Mouse (Mus musculus) MEL (cell line): ENCODE measurements around the gene Atxn2. TPM values are rescaled to one million over a fixed set of nuclear protein-coding genes. Genes with fewer than 3 reads are reported as not detected.
A peak's percentile ranks its signal among the peaks of the same experiment; 100 is the strongest.

Experiments
- DNase-seq: peaks from one replicate; pipeline ENCODE4 v3.0.0; 2011; ENCODE audit warnings: low read depth, low spot score
- H3K27ac ChIP-seq: 2 replicates; pipeline ENCODE4 v1.5.1; 2012; ENCODE audit warnings: low read depth, mild to moderate bottlenecking, control low read depth, low read length, moderate library complexity; ENCODE audit not compliant: control insufficient read depth
- H3K27me3 ChIP-seq, 2 experiments: fragments of 150-350 bp in 1 of 2; sonication (generic) in 1 of 2; 2 replicates each; pipeline ENCODE4 v1.6.1; 2012; ENCODE audit warnings: low read length in 2 of 2, mild to moderate bottlenecking in 2 of 2, improper control_type of control experiment in 1 of 2, moderate library complexity in 1 of 2; ENCODE audit not compliant: insufficient read depth in 2 of 2, control insufficient read depth in 1 of 2
- H3K36me3 ChIP-seq, 2 experiments: 2 replicates each; pipeline ENCODE4 v1.6.1; 2012 to 2014; ENCODE audit warnings: low read length in 2 of 2, improper control_type of control experiment in 1 of 2, inconsistent platforms in 1 of 2, mild to moderate bottlenecking in 1 of 2; ENCODE audit not compliant: insufficient read depth in 2 of 2, control insufficient read depth in 1 of 2
- H3K4me1 ChIP-seq, 2 experiments: fragments of 150-350 bp in 1 of 2; sonication (generic) in 1 of 2; 2 replicates each; pipeline ENCODE4 v1.6.1; 2012; ENCODE audit warnings: low read length in 2 of 2, improper control_type of control experiment in 1 of 2, mild to moderate bottlenecking in 1 of 2; ENCODE audit not compliant: insufficient read depth in 2 of 2, control insufficient read depth in 1 of 2
- H3K4me3 ChIP-seq, 2 experiments: fragments of 150-350 bp in 1 of 2; sonication (generic) in 1 of 2; 2 replicates each; pipeline ENCODE4 v1.5.1; 2012; ENCODE audit warnings: low read depth in 2 of 2, low read length in 2 of 2, mild to moderate bottlenecking in 2 of 2, moderate library complexity in 2 of 2, control low read depth in 1 of 2, improper control_type of control experiment in 1 of 2; ENCODE audit not compliant: control insufficient read depth in 1 of 2, insufficient read depth in 1 of 2
- H3K79me2 ChIP-seq: 2 replicates; pipeline ENCODE4 v1.6.1; 2012; ENCODE audit warnings: mild to moderate bottlenecking, low read length, moderate library complexity; ENCODE audit not compliant: control insufficient read depth, poor library complexity, insufficient read depth
- H3K9ac ChIP-seq: 2 replicates; pipeline ENCODE4 v1.6.1; 2012; ENCODE audit warnings: low read depth, mild to moderate bottlenecking, control low read depth, low read length, moderate library complexity; ENCODE audit not compliant: control insufficient read depth, poor library complexity, severe bottlenecking
- H3K9me3 ChIP-seq: fragments of 150-350 bp; sonication (generic); replicated peaks from 2 replicates; pipeline ENCODE4 v1.6.1; 2012; ENCODE audit warnings: mild to moderate bottlenecking, low read length, improper control_type of control experiment, moderate library complexity; ENCODE audit not compliant: insufficient read depth
- CHD1 ChIP-seq: IDR thresholded peaks from 2 replicates; pipeline ENCODE4 v1.6.1; 2012; ENCODE audit warnings: low read depth, mild to moderate bottlenecking, inconsistent platforms, low read length, improper control_type of control experiment
- CHD2 ChIP-seq: IDR thresholded peaks from 2 replicates; pipeline ENCODE4 v1.6.1; 2011; ENCODE audit warnings: low read length, improper control_type of control experiment
- E2F4 ChIP-seq: IDR thresholded peaks from 2 replicates; pipeline ENCODE4 v1.6.1; 2011; ENCODE audit warnings: low read depth, low read length, improper control_type of control experiment, borderline replicate concordance
- ELF1 ChIP-seq: IDR thresholded peaks from 2 replicates; pipeline ENCODE4 v1.6.1; 2014; ENCODE audit warnings: low read depth, mild to moderate bottlenecking, inconsistent platforms, low read length, improper control_type of control experiment, moderate library complexity
- ETS1 ChIP-seq: IDR thresholded peaks from 2 replicates; pipeline ENCODE4 v1.6.1; 2012; ENCODE audit warnings: low read depth, mild to moderate bottlenecking, inconsistent platforms, low read length, improper control_type of control experiment, moderate library complexity
- GABPA ChIP-seq: IDR thresholded peaks from 2 replicates; pipeline ENCODE4 v1.6.1; 2012; ENCODE audit warnings: low read depth, mild to moderate bottlenecking, inconsistent platforms, low read length, improper control_type of control experiment, moderate library complexity
- KAT2A ChIP-seq: conservative IDR thresholded peaks from 2 replicates; pipeline ENCODE4 v1.6.1; 2012; ENCODE audit warnings: low read depth, low read length, improper control_type of control experiment, inconsistent platforms
- MAX ChIP-seq: IDR thresholded peaks from 2 replicates; pipeline ENCODE4 v1.6.1; 2011; ENCODE audit warnings: low read length, improper control_type of control experiment
- MEF2A ChIP-seq: IDR thresholded peaks from 2 replicates; pipeline ENCODE4 v1.6.1; 2014; ENCODE audit warnings: low read depth, mild to moderate bottlenecking, inconsistent platforms, low read length, improper control_type of control experiment; ENCODE audit not compliant: poor library complexity, insufficient replicate concordance, severe bottlenecking; ENCODE audit errors: extremely low read depth
- MXI1 ChIP-seq: IDR thresholded peaks from 2 replicates; pipeline ENCODE4 v1.6.1; 2011; ENCODE audit warnings: mild to moderate bottlenecking, low read depth, low read length, improper control_type of control experiment
- NELFE ChIP-seq: IDR thresholded peaks from 2 replicates; pipeline ENCODE4 v1.6.1; 2011; ENCODE audit warnings: low read depth, low read length, improper control_type of control experiment
- POLR2AphosphoS5 ChIP-seq: IDR thresholded peaks from 2 replicates; pipeline ENCODE4 v1.6.1; 2012; ENCODE audit warnings: low read depth, borderline replicate concordance, mild to moderate bottlenecking, inconsistent platforms, low read length, moderate library complexity, mixed read lengths
- RAD21 ChIP-seq: IDR thresholded peaks from 2 replicates; pipeline ENCODE4 v1.6.1; 2011; ENCODE audit warnings: mild to moderate bottlenecking, low read depth, low read length, improper control_type of control experiment
- SIN3A ChIP-seq: IDR thresholded peaks from 2 replicates; pipeline ENCODE4 v1.6.1; 2012; ENCODE audit warnings: low read length, improper control_type of control experiment, inconsistent platforms
- SMC3 ChIP-seq: IDR thresholded peaks from 2 replicates; pipeline ENCODE4 v1.6.1; 2011; ENCODE audit warnings: low read depth, low read length, improper control_type of control experiment
- USF2 ChIP-seq, 2 experiments: IDR thresholded peaks; 2 replicates each; pipeline ENCODE4 v1.6.1; 2011 to 2012; ENCODE audit warnings: improper control_type of control experiment in 2 of 2, low read length in 2 of 2, borderline replicate concordance in 1 of 2, inconsistent platforms in 1 of 2, low read depth in 1 of 2, mild to moderate bottlenecking in 1 of 2; ENCODE audit not compliant: insufficient read depth in 1 of 2
- ZNF384 ChIP-seq: IDR thresholded peaks from 2 replicates; pipeline ENCODE4 v1.6.1; 2012; ENCODE audit warnings: low read depth, mild to moderate bottlenecking, inconsistent platforms, low read length, improper control_type of control experiment
- polyA plus RNA-seq, 2 experiments: library from polyadenylated mRNA; stranded (reverse) in 1 of 2; unstranded in 1 of 2; fragments of >175 nt in 1 of 2; fragments of >200 nt in 1 of 2; gene quantifications; 2 replicates each; pipeline versions ENCODE4 v1.2.1 to v1.2.4; 2012; ENCODE audit warnings: low replicate concordance in 2 of 2, low read depth in 1 of 2; ENCODE audit not compliant: insufficient read length in 2 of 2, insufficient read depth in 1 of 2, missing spikeins in 1 of 2
- total RNA-seq: library from RNA; depleted of rRNA; stranded (reverse); fragments of 300-350 nt; gene quantifications from 2 replicates; pipeline ENCODE4 v1.2.3, GENCODE M21; 2012

Atxn2 gene
- total and polyA plus RNA-seq, 3 experiments = 16.3 to 476 (median 85.4) TPM

DNA sequence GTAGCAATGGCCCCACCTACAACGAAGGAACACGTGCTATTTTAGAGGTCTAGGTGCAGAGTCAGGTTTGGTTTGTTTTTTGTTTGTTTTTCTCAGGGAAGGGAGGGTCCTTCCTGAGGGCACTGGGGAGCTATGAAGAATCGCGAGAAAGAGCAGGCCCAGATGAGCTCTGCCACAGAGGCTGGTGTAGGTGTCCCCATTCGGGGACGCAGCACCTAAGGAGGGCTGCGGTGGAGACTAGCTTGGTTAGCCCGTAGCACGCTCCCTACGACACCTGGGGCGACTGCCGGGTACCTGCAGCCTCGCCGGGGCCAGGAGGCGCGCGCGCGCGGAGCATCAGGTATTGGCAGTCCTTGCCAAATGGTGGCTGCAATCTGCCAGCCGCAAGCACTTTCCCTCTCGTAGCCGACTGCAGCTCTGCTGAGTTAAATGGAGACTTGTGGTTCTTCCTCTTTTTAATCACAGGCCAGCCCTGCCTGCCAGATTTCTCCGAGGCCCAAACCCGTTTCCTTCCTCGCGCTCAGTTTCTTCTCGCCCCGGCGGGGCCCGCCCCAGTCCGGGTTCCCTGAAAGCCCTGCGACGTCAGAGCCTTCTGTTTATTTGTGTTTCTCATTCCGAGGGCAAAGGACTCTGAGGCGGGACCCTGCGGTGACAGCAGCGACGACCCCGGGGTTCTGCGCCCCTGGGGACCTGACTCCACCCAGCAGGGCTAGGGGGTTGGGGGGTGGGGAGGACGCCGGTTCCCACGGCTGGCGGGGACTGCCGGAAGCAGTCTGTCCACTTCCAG lies 127.4 kb downstream of the Atxn2 start (continued):
- TF ChIP-seq ELF1 (no peak), CHD2 (peak; percentile 58), E2F4 (no peak), SIN3A (no peak; the same call in 1 of the 2 replicates)

DNA sequence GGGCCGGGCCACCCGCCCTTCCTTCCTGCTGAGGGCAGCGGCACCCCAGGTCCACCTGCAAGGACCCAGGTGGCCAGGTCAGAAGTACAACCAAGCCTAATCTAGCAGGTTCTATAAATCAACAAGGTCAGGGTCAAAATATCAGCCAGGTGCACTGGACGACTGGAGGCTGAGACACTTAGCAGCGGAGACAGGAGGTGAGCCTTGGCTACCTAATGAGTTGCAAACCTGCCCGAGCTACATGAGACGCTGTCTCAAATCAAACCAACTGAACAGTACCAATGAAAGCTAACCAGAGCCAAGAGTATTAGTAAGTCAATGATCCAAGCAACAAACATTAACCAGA lies 128.0 kb downstream of the Atxn2 start:
- H3K27ac ChIP-seq = no peak overlapping the region
- H3K4me1 ChIP-seq = peaks cover 0 to 28% of the 10 kb centered on the region in 2 experiments; a peak in 3 of 4 replicates
- H3K27me3 ChIP-seq = no peaks in the 10 kb centered on the region
- peaks cover 28% of the 10 kb centered on the region for H3K79me2 ChIP-seq
- no peak for TF ChIP-seq MAX
- TF ChIP-seq ZNF384 = no peak
- TF ChIP-seq ETS1 = no peak
- TF ChIP-seq MEF2A = no peak
- TF ChIP-seq POLR2AphosphoS5 = no peak
- TF ChIP-seq MXI1 = no peak; the same call in 1 of the 2 replicates
- no peak for TF ChIP-seq E2F4
- TF ChIP-seq SIN3A = no peak
- no peak for TF ChIP-seq SMC3
- TF ChIP-seq CHD1 = no peak
- TF ChIP-seq KAT2A = no peak
- TF ChIP-seq GABPA = no peak
- TF ChIP-seq CHD2 = no peak
- TF ChIP-seq NELFE = no peak
- no peak for TF ChIP-seq USF2 (IDR thresholded peaks at IDR 0.05; ENCODE audit: borderline replicate concordance in 1 of 2, insufficient read depth in 1 of 2, low read depth in 1 of 2, low read length in 2 of 2)
- no peak for TF ChIP-seq RAD21
- peak overlapping the region; percentile 79 for H3K9ac ChIP-seq
- peaks cover 0 to 16% of the 10 kb centered on the region in 2 experiments; a peak in 2 of 4 replicates for H3K36me3 ChIP-seq
- H3K9me3 ChIP-seq = no peaks in the 10 kb centered on the region
- no peak for DNase-seq
- peak overlapping the region in 1 of 2 experiments; percentile 64; a peak in 2 of 4 replicates for H3K4me3 ChIP-seq
